Mouse (Mus musculus) kidney, embryonic 14.5 days (tissue): ENCODE data around the gene Ccl27a. TPM values are rescaled to one million over a fixed set of nuclear protein-coding genes. Genes with fewer than 3 reads are reported as not detected.
A peak's percentile ranks its signal among the peaks of the same experiment; 100 is the strongest.

Source experiments
- ATAC-seq: fragments of 200-750 bp; cut with Nextera tagmentation; 2 replicates; pipeline ENCODE4 v1.8.0; 2017; ENCODE audit warnings: moderate number of reproducible peaks, mild to moderate bottlenecking, moderate TSS enrichment, moderate library complexity; ENCODE audit not compliant: low FRiP score, low TSS enrichment
- H3K27ac ChIP-seq: fragments of 300-500 bp; sonication (generic); 2 replicates; pipeline ENCODE4 v1.5.1; 2014; ENCODE audit warnings: low read depth, mild to moderate bottlenecking, low read length, moderate library complexity, mixed read lengths
- H3K27me3 ChIP-seq: fragments of 300-500 bp; sonication (generic); 2 replicates; pipeline ENCODE4 v1.6.1; 2014; ENCODE audit warnings: mild to moderate bottlenecking, low read length; ENCODE audit not compliant: control insufficient read depth, insufficient read depth
- H3K36me3 ChIP-seq: fragments of 300-500 bp; sonication (generic); 2 replicates; pipeline ENCODE4 v1.6.1; 2014; ENCODE audit warnings: low read length, mixed read lengths; ENCODE audit not compliant: control insufficient read depth, insufficient read depth
- H3K4me1 ChIP-seq: fragments of 300-500 bp; sonication (generic); 2 replicates; pipeline ENCODE4 v1.6.1; 2014; ENCODE audit warnings: low read length, mixed read lengths; ENCODE audit not compliant: control insufficient read depth, insufficient read depth
- H3K4me2 ChIP-seq: fragments of 300-500 bp; sonication (generic); replicated peaks from 2 replicates; pipeline ENCODE4 v1.6.1; 2014; ENCODE audit warnings: low read depth, mild to moderate bottlenecking, low read length
- H3K4me3 ChIP-seq: fragments of 300-500 bp; sonication (generic); 2 replicates; pipeline ENCODE4 v1.5.1; 2014; ENCODE audit warnings: mild to moderate bottlenecking, low read length
- H3K9ac ChIP-seq: fragments of 300-500 bp; sonication (generic); 2 replicates; pipeline ENCODE4 v1.6.1; 2014; ENCODE audit warnings: low read depth, mild to moderate bottlenecking, low read length, moderate library complexity
- H3K9me3 ChIP-seq: fragments of 300-500 bp; sonication (generic); 2 replicates; pipeline ENCODE4 v1.6.1; 2016; ENCODE audit warnings: low read length; ENCODE audit not compliant: control insufficient read depth
- WGBS: fragments of 180-500 bp; shearing (Covaris S2); extraction: QIAGEN DNeasy Blood & Tissue Kit; methylation state at CpG from one replicate; pipeline ENCODE4 v1.1.7; 2014; 5-methylcytosine and 5-hydroxymethylcytosine counted together
- polyA plus RNA-seq: library from polyadenylated mRNA; unstranded; fragments of >200 nt; fragmentation: Nextera tagmentation; extraction: Ambion mirVana; gene quantifications from 2 replicates; pipeline ENCODE4 v1.2.1, GENCODE M21; 2014

Gene Ccl27a
- polyA plus RNA-seq, 1 experiment from 2014 or later = 36.5 TPM

GRCm38 (mm10) chr4:41741158-41741560 is 32.9 kb downstream of the Ccl27a start:
- H3K9me3 ChIP-seq = peaks cover 4% of the 10 kb centered on the region; the same call in 1 of the 2 replicates
- H3K4me1 ChIP-seq = peaks cover 8% of the 10 kb centered on the region
- peak overlapping the region; percentile 70 for H3K4me3 ChIP-seq
- H3K4me2 ChIP-seq = peak overlapping the region; percentile 61
- no peaks in the 10 kb centered on the region for H3K27me3 ChIP-seq
- H3K36me3 ChIP-seq = peaks cover 11% of the 10 kb centered on the region
- peak overlapping the region; percentile 51 for H3K27ac ChIP-seq
- H3K9ac ChIP-seq = peak overlapping the region; percentile 78
- WGBS = under 1% methylated on average over 27 of the region's 27 CpGs
- ATAC-seq = peak; percentile 95

GRCm38 (mm10) chr4:41740380-41741157 is 33.5 kb downstream of the Ccl27a start:
- peak; percentile 81 for ATAC-seq
- peaks cover 11% of the 10 kb centered on the region for H3K36me3 ChIP-seq
- no peaks in the 10 kb centered on the region for H3K9me3 ChIP-seq
- peak overlapping the region; percentile 70 for H3K4me3 ChIP-seq
- H3K9ac ChIP-seq = peak overlapping the region; percentile 78
- peak overlapping the region; percentile 51 for H3K27ac ChIP-seq
- WGBS = under 1% methylated on average over 48 of the region's 48 CpGs
- H3K4me2 ChIP-seq = peak overlapping the region; percentile 61
- no peaks in the 10 kb centered on the region for H3K27me3 ChIP-seq
- H3K4me1 ChIP-seq = peaks cover 8% of the 10 kb centered on the region

GRCm38 (mm10) chr4:41739260-41739659 is 34.8 kb downstream of the Ccl27a start:
- Histone ChIP-seq H3K4me3 (no peak overlapping the region), H3K9me3 (no peaks in the 10 kb centered on the region), H3K4me1 (peaks cover 8% of the 10 kb centered on the region), H3K9ac (no peak overlapping the region), H3K27ac (no peak overlapping the region), H3K27me3 (no peaks in the 10 kb centered on the region), H3K36me3 (peaks cover 11% of the 10 kb centered on the region), H3K4me2 (no peak overlapping the region)
- 94% methylated on average over 13 of the region's 13 CpGs for WGBS
- no peak for ATAC-seq

- H3K4me3 ChIP-seq = no peak overlapping the region
- no peaks in the 10 kb centered on the region for H3K9me3 ChIP-seq
- no peak overlapping the region for H3K27ac ChIP-seq
- 0 out of 2 replicates have a peak, but pooled peaks cover 2% of the 10 kb centered on the region for H3K27me3 ChIP-seq
- no peak overlapping the region for H3K4me2 ChIP-seq
- WGBS = 77% methylated on average over 1 of the region's 1 CpGs
- H3K9ac ChIP-seq = no peak overlapping the region
- peaks cover 11% of the 10 kb centered on the region for H3K36me3 ChIP-seq
- peaks cover 8% of the 10 kb centered on the region for H3K4me1 ChIP-seq
- ATAC-seq = no peak
Measured at GRCm38 (mm10) chr4:41738256-41738603, 35.8 kb downstream of the Ccl27a start.

GRCm38 (mm10) chr4:41737602-41738255 is 36.3 kb downstream of the Ccl27a start:
- Histone ChIP-seq H3K4me3 (no peak overlapping the region), H3K27ac (no peak overlapping the region), H3K27me3 (peaks cover 6% of the 10 kb centered on the region; the same call in 1 of the 2 replicates), H3K36me3 (peaks cover 11% of the 10 kb centered on the region), H3K9me3 (no peaks in the 10 kb centered on the region), H3K9ac (no peak overlapping the region), H3K4me2 (no peak overlapping the region), H3K4me1 (peaks cover 8% of the 10 kb centered on the region)
- 39% methylated on average over 8 of the region's 8 CpGs for WGBS
- ATAC-seq = peak; percentile 53

- WGBS = 1% methylated on average over 50 of the region's 50 CpGs
- peak within 1 kb of the TSS; percentile 23; the same call in 1 of the 2 replicates for H3K9ac ChIP-seq
- no peaks in the 10 kb centered on the region for H3K36me3 ChIP-seq
- no peaks in the 10 kb centered on the region for H3K9me3 ChIP-seq
- peaks cover 65% of the 10 kb centered on the region for H3K27me3 ChIP-seq
- H3K4me1 ChIP-seq = peaks cover 6% of the 10 kb centered on the region; the same call in 1 of the 2 replicates
- peak; percentile 58; the same call in 1 of the 2 replicates for ATAC-seq
- peak within 1 kb of the TSS; percentile 42 for H3K4me3 ChIP-seq
- H3K4me2 ChIP-seq = peak within 1 kb of the TSS; percentile 68
- H3K27ac ChIP-seq = no peak within 1 kb of the TSS
Measured at GRCm38 (mm10) chr4:41731052-41731765, 42.8 kb downstream of the Ccl27a start, which contains the start of gene Arid3c. Gene Arid3c, minus strand, starts transcription at chr4:41731142.

- WGBS = 14% methylated on average over 20 of the region's 20 CpGs
- no peak for ATAC-seq
- no peaks in the 10 kb centered on the region for H3K36me3 ChIP-seq
- no peaks in the 10 kb centered on the region for H3K9me3 ChIP-seq
- no peak overlapping the region for H3K4me2 ChIP-seq
- H3K27me3 ChIP-seq = peaks cover 81% of the 10 kb centered on the region
- no peak overlapping the region for H3K9ac ChIP-seq
- H3K4me3 ChIP-seq = no peak overlapping the region
- H3K4me1 ChIP-seq = peaks cover 13% of the 10 kb centered on the region
- no peak overlapping the region for H3K27ac ChIP-seq
Measured at GRCm38 (mm10) chr4:41726826-41727621, 47.0 kb downstream of the Ccl27a start.

GRCm38 (mm10) chr4:41722918-41723351 is 51.1 kb downstream of the Ccl27a start, which contains the start of gene Dctn3:
Gene Dctn3, minus strand, starts transcription at chr4:41723170.
- peak; percentile 95 for ATAC-seq
- WGBS = under 1% methylated on average over 27 of the region's 27 CpGs
- H3K9me3 ChIP-seq = no peaks in the 10 kb centered on the region
- peak within 1 kb of the TSS; percentile 39 for H3K4me2 ChIP-seq
- peaks cover 11% of the 10 kb centered on the region for H3K4me1 ChIP-seq
- H3K9ac ChIP-seq = peak within 1 kb of the TSS; percentile 71
- H3K27ac ChIP-seq = no peak within 1 kb of the TSS
- peaks cover 20% of the 10 kb centered on the region for H3K36me3 ChIP-seq
- H3K4me3 ChIP-seq = peak within 1 kb of the TSS; percentile 68
- H3K27me3 ChIP-seq = peaks cover 44% of the 10 kb centered on the region
